Mouse (Mus musculus): ENCODE measurements at regions not wholly inside any gene's neighbourhood (a gene's known extent, or its start where the extent isn't known, plus 50 kb on each side); places are given as distances from the start of the nearest gene placed in this dataset.

- no peak for DNase-seq (ENCODE audit: low read depth, low spot score)
These were observed 342.3 kb downstream of the Pax1 start for GRCm38 (mm10) chr2:147703981-147704380.

- no peak for DNase-seq (ENCODE audit: low read depth, low spot score)
These were observed 340.8 kb downstream of the Pax1 start for GRCm38 (mm10) chr2:147702330-147703063.

GRCm38 (mm10) chr2:147699524-147700081, 337.9 kb downstream of the Pax1 start:
- DNase-seq (ENCODE audit: low read depth, low spot score) = no peak

- DNase-seq (ENCODE audit: low read depth, low spot score) = no peak
These were observed 330.2 kb downstream of the Pax1 start for GRCm38 (mm10) chr2:147691896-147692295.

GRCm38 (mm10) chr2:147690506-147691208, 328.9 kb downstream of the Pax1 start:
- DNase-seq (ENCODE audit: low read depth, low spot score) = no peak

GRCm38 (mm10) chr2:147688742-147689141, 327.0 kb downstream of the Pax1 start:
- no peak for DNase-seq (ENCODE audit: low read depth, low spot score)

- DNase-seq (ENCODE audit: low read depth, low spot score) = peak; percentile 2
These were observed 294.9 kb downstream of the Pax1 start for GRCm38 (mm10) chr2:147656667-147657066.

- DNase-seq (ENCODE audit: low read depth, low spot score) = no peak
These were observed 288.5 kb downstream of the Pax1 start for GRCm38 (mm10) chr2:147650229-147650628.

- peak; percentile 3 for DNase-seq (ENCODE audit: low read depth, low spot score)
These were observed 286.2 kb downstream of the Pax1 start for GRCm38 (mm10) chr2:147647972-147648371.

- no peak for DNase-seq (ENCODE audit: low read depth, low spot score)
These were observed 285.8 kb downstream of the Pax1 start for GRCm38 (mm10) chr2:147647506-147647905.

- no peak for DNase-seq (ENCODE audit: low read depth, low spot score)
These were observed 276.2 kb downstream of the Pax1 start for GRCm38 (mm10) chr2:147637882-147638281.

GRCm38 (mm10) chr2:147632737-147633136, 271.0 kb downstream of the Pax1 start:
- no peak for DNase-seq (ENCODE audit: low read depth, low spot score)

GRCm38 (mm10) chr2:147629716-147630115, 268.0 kb downstream of the Pax1 start:
- no peak for DNase-seq (ENCODE audit: low read depth, low spot score)

GRCm38 (mm10) chr2:147627096-147627495, 265.4 kb downstream of the Pax1 start:
- DNase-seq (ENCODE audit: low read depth, low spot score) = no peak

- no peak for DNase-seq (ENCODE audit: low read depth, low spot score)
These were observed 261.4 kb downstream of the Pax1 start for GRCm38 (mm10) chr2:147623116-147623515.

- no peak for DNase-seq (ENCODE audit: low read depth, low spot score)
These were observed 256.1 kb downstream of the Pax1 start for GRCm38 (mm10) chr2:147617849-147618248.

- DNase-seq (ENCODE audit: low read depth, low spot score) = no peak
These were observed 248.6 kb downstream of the Pax1 start for GRCm38 (mm10) chr2:147610343-147610742.

GRCm38 (mm10) chr2:147601639-147602038, 239.9 kb downstream of the Pax1 start:
- no peak for DNase-seq (ENCODE audit: low read depth, low spot score)

GRCm38 (mm10) chr2:147572413-147572812, 210.7 kb downstream of the Pax1 start:
- DNase-seq (ENCODE audit: low read depth, low spot score) = no peak

GRCm38 (mm10) chr2:147561220-147561619, 199.5 kb downstream of the Pax1 start:
- DNase-seq (ENCODE audit: low read depth, low spot score) = no peak

- DNase-seq (ENCODE audit: low read depth, low spot score) = no peak
These were observed 198.9 kb downstream of the Pax1 start for GRCm38 (mm10) chr2:147560426-147561155.

- DNase-seq (ENCODE audit: low read depth, low spot score) = no peak
These were observed 167.4 kb downstream of the Pax1 start for GRCm38 (mm10) chr2:147529161-147529560.

Data from skeletal muscle tissue, adult 2 months (tissue).